Mouse (Mus musculus) kidney, adult 11 months (tissue): Measurements from ENCODE around the gene Olfr129.

Experiments used
- DNase-seq: peaks from one replicate; pipeline ENCODE4 v3.0.0; 2022

The Olfr129 gene

DNA sequence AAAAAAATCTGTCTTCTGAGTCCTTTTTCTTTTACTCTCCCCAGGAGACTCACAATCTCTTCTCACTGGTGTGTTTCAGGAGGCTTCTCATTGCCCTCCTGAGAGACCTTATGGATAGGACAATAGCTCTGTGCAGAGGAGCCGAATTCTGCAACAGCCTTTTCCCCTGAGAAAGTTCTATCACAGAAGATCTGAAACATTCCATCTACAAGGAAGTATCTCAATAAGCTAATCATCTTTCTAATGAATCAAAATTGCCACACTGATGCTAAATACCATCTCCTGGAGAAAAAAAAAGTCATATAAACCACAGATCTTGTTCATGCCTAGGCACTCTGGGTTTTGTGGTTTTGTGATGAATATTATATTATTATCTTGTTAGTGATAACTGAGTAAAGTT, at the start of gene Olfr129:
Gene Olfr129 (minus strand): TSS at position 101 of the 400 bp plus-strand sequence.
- DNase-seq, result no peak

DNA sequence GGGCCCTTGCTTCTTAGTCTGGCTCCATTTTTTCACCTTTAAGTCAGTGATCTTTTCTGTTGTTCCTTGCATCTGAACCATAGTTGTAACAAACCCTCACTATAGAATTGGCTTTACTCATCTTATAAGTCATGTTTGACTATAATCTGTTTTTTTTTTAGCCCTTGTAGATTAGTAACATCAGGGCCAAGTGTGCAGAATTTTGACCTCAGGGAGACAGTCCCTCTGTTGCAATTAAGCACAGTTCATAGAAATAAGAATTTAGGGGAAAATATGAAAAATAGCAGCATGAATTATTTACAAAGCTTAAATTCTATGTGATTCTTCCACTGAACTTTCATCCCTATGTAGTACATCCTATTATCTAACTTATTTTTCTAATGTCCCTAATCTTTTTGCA, 28.7 kb upstream of the Olfr129 start, which contains the start of gene Olfr131:
Gene Olfr131 (minus strand): TSS at position 101 of the 400 bp plus-strand sequence.
- DNase-seq, result no peak

DNA sequence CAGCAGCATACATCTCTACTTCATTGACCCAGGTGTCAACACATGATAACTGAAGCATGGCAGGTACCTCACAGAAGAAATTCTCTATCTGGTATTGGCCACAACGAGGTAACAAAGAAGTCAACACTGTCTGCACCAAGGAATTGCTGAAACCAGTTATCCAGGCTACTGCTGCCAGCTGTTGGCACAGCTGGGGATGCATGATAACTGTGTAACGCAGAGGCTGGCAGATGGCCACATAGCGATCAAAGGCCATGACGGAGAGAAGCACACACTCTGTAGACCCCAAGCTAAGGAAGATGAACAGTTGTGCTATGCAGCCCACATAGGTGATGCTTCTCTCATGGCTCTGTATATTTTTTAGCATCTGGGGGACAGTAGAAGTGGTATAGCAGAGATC, 22.5 kb upstream of the Olfr129 start:
- DNase-seq, result no peak

DNA sequence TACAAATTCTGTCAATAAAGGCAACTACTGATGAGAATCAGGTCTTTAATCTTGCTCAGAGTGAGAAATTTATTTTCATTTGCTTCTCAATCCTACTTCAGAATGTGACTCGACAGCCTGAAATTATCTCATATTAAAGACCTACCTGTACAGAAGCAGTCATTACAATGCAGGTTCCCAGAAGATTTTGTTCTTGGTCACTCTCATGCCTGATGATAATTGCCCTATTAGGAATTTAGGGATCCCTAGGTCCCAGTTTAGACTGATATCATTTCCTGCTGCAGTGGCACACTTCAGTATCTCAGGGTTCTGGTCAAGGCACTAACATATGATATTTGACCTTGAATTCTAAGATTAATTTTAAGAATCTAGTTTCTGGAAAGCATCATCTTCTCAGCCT, 3.7 kb upstream of the Olfr129 start, which contains the start of gene Olfr130:
Gene Olfr130 (plus strand): TSS at position 301 of the 400 bp plus-strand sequence.
- no peak for DNase-seq

DNA sequence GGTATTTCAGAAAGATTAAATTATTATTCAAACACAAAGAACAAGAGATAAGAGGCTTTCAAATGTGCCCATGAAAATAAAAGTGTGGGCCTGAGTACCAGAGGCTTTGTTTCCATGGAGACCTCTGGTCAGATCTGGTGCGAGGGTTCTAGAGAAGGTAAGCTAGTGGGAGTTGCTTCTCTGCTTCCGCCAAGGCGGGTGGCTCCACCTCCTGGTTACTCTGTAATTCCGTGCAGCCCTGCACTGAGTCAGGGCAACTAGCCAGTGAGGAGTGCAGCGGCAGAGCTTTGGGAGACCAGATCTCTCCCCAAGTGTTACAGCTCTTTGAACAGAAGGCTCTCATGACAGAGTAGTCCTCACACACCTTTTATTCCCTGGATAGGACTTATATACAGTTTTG, 33.6 kb downstream of the Olfr129 start:
- no peak for DNase-seq

DNA sequence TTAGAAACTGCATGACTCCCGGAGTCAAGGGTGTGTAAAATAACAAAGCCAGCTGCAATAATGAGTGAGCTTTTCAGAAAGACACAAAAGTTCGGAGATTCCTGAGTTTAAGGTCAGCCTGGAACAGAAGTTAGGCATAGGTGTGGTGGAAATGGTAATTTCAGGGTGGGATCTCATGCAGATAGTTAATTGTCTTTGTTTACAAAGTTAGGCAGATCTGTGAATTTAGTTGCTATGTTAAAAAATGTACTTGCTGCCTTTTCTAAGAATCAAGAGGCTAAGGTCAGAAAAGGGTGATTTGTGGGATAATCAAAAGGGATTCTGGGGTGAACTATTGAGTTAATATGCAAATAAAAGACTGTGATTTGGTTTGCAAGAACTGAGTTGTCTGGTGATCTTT, 43.5 kb downstream of the Olfr129 start:
- DNase-seq, result no peak

DNA sequence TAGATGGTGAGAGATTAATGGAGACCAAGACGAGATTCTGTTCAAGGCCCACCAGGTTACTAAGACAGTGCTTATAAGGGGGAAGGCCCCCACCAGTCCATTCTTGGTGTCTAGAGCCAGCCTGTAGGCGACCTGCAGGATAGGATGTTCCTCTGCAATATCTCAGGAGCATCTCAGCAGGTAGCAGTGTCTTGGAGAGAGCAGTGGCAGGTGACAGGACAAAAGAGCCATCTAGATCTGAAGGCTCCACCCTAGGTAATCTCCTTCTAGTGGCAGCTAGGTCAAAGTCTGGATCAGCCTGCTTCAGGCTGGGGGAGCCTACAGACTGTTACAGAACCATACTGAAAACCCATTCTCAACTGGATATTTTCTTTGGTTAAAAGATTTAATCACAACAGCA, 54.9 kb downstream of the Olfr129 start:
- no peak for DNase-seq
